Mouse (Mus musculus) heart, adult 2 months (tissue): ENCODE data around the gene Rab6b. TPM values are rescaled to one million over a fixed set of nuclear protein-coding genes. Genes with fewer than 3 reads are reported as not detected.

Source experiments
- DNase-seq, 2 experiments: peaks; one replicate each; pipeline ENCODE4 v3.0.0; 2021
- H3K27ac ChIP-seq: fragments of 200-600 bp; 2 replicates; pipeline ENCODE4 v1.8.1; 2022
- H3K27me3 ChIP-seq: fragments of 200-500 bp; 2 replicates; pipeline ENCODE4 v1.6.1; 2012; ENCODE audit warnings: mild to moderate bottlenecking, low read length, inconsistent platforms, mixed read lengths; ENCODE audit not compliant: control insufficient read depth, insufficient read depth
- H3K36me3 ChIP-seq: fragments of 200-500 bp; 2 replicates; pipeline ENCODE4 v1.6.1; 2012; ENCODE audit warnings: low read length, inconsistent platforms; ENCODE audit not compliant: control insufficient read depth, insufficient read depth
- H3K4me1 ChIP-seq: fragments of 200-500 bp; 2 replicates; pipeline ENCODE4 v1.6.1; 2011; ENCODE audit warnings: low read length; ENCODE audit not compliant: control insufficient read depth, insufficient read depth
- H3K4me3 ChIP-seq: fragments of 200-600 bp; 2 replicates; pipeline ENCODE4 v1.8.1; 2022
- H3K79me2 ChIP-seq: fragments of 200-500 bp; replicated peaks from 2 replicates; pipeline ENCODE4 v1.6.1; 2012; ENCODE audit warnings: mild to moderate bottlenecking, inconsistent platforms, low read length, moderate library complexity, mixed read lengths; ENCODE audit not compliant: control insufficient read depth, insufficient read depth
- H3K9ac ChIP-seq: fragments of 200-500 bp; 2 replicates; pipeline ENCODE4 v1.6.1; 2012; ENCODE audit warnings: low read depth, mild to moderate bottlenecking, control low read depth, inconsistent platforms, low read length, mixed read lengths
- CTCF ChIP-seq: fragments of 200-600 bp; IDR thresholded peaks from 2 replicates; pipeline ENCODE4 v1.8.1; 2022; ENCODE audit warnings: antibody characterized with exemption, mild to moderate bottlenecking, moderate library complexity
- EP300 ChIP-seq: fragments of 200-500 bp; IDR thresholded peaks from 2 replicates; pipeline ENCODE4 v1.6.1; 2011; ENCODE audit warnings: low read depth, low read length, control low read depth; ENCODE audit not compliant: insufficient read depth
- POLR2A ChIP-seq: fragments of 200-500 bp; IDR thresholded peaks from 2 replicates; pipeline ENCODE4 v1.6.1; 2011; ENCODE audit warnings: mild to moderate bottlenecking, low read depth, low read length, control low read depth; ENCODE audit not compliant: insufficient read depth
- WGBS: fragments of 180-500 bp; shearing (Covaris S2); methylation state at CpG from one replicate; pipeline ENCODE4 v1.1.7; 2018; 5-methylcytosine and 5-hydroxymethylcytosine counted together
- intact Hi-C: fragments of 180-260 bp; cut with DNase I; formaldehyde crosslinking; loops from one replicate; pipeline ENCODE4 v1.15.1; 2025
- polyA plus RNA-seq: library from polyadenylated mRNA; depleted of rRNA; stranded (reverse); fragments of >200 nt; gene quantifications from 2 replicates; pipeline ENCODE4 v1.2.3, GENCODE M21; 2012
- total RNA-seq, 2 experiments: library from RNA; stranded (reverse); gene quantifications; 2 replicates each; pipeline ENCODE4 v1.2.3; 2021

Gene Rab6b
- total and polyA plus RNA-seq, 3 experiments, result 0.76 to 1.6 (median 1.4) TPM

DNA sequence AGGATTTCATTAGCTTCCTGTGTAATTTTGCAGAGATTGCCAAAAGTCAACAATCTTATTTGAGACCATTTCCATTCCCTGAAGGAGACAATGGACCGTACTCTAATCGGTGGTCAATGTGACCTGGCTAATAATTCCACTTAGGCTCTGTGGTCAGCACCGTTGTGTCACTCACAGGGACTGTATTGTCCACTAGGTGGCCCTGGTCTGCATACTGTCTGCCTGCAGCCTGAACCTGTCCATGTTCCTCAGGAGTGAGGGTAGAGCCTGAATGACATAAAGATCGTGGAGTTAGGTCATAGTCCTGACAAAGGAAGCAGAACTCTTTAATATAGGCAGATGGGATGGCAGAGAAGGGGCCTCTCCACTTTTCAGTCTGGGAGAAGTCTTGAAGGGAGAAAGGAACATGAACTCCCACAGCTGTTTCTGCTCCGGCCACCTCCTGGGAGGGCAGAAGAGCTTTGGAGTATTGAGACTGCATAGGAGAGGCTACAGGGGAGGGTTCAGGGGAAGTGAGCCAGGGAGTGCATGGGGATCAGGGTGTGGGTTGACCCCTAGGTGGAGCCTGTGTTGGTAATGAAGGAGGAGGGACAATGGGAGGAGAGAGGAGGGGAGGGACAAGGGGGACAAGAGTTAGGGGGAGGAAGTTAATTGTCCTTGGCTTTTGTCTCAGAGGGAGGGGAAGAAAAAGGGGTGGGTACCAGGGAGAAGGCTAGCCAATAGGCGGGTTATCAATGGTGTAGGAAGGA, 63.4 kb downstream of the Rab6b start:
- Histone ChIP-seq H3K4me1 (no peaks in the 10 kb centered on the region), H3K27ac (no peak overlapping the region), H3K9ac (no peak overlapping the region), H3K27me3 (no peaks in the 10 kb centered on the region), H3K79me2 (no peaks in the 10 kb centered on the region), H3K4me3 (no peak overlapping the region), H3K36me3 (no peaks in the 10 kb centered on the region)
- 56% methylated on average over 6 of the region's 6 CpGs for WGBS
- TF ChIP-seq POLR2A (no peak), CTCF (peak; percentile 70)
- intact Hi-C loops, result no loop called here
- DNase-seq, result no peak

DNA sequence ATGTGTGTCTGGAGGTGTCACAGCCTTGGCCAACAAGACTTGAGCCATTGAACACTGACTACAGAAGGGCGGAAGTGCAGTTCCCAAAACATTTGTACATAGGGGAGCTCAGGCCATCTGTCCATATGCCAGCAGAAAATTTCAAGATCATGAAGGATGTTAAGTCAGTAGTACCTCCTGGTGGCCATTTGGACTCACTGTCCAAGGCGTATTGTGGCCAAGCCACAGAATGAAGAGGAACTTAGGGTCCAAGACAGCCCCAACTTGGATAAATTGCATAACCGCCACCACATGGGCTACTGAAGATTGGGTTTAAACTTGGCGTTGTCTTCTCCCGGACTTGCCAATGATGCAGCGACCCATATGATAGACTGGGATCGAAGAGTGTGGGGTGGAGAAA, 64.1 kb downstream of the Rab6b start:
- Histone ChIP-seq H3K4me1 (peaks cover 1% of the 10 kb centered on the region; the same call in 1 of the 2 replicates), H3K27me3 (no peaks in the 10 kb centered on the region), H3K79me2 (no peaks in the 10 kb centered on the region), H3K27ac (no peak overlapping the region), H3K36me3 (no peaks in the 10 kb centered on the region), H3K9ac (no peak overlapping the region), H3K4me3 (no peak overlapping the region)
- WGBS, result 92% methylated on average over 7 of the region's 7 CpGs
- DNase-seq, result no peak
- TF ChIP-seq EP300 (no peak), POLR2A (no peak), CTCF (no peak)
- intact Hi-C loops, result no loop called here

DNA sequence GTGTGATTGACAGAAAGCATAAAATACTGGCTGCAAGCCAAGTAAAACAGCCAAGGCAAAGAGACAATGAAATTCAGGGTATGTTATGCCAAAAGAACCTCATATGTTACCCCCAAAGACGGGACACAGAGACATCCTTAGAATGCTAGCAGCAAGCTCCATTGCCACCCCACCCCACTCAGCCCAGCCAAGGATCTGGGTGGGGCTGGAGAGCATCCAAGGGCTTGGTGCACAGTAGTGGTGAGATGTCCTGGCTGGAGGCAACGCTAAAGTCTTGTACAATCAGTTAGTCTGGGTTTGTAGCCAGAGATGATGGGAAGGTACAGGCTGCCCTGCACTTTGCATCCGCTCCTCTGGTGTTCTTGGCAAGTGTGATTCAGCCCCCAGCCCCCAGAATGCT, 68.7 kb downstream of the Rab6b start:
- 26% methylated on average over 3 of the region's 3 CpGs for WGBS
- TF ChIP-seq CTCF (no peak), POLR2A (no peak)
- Histone ChIP-seq H3K4me1 (peaks cover 1% of the 10 kb centered on the region; the same call in 1 of the 2 replicates), H3K27ac (no peak overlapping the region), H3K9ac (no peak overlapping the region), H3K79me2 (no peaks in the 10 kb centered on the region), H3K27me3 (no peaks in the 10 kb centered on the region), H3K36me3 (no peaks in the 10 kb centered on the region), H3K4me3 (peak overlapping the region; percentile 34)
- intact Hi-C loops, result no loop called here
- peak; percentile 68 to 73 for DNase-seq

DNA sequence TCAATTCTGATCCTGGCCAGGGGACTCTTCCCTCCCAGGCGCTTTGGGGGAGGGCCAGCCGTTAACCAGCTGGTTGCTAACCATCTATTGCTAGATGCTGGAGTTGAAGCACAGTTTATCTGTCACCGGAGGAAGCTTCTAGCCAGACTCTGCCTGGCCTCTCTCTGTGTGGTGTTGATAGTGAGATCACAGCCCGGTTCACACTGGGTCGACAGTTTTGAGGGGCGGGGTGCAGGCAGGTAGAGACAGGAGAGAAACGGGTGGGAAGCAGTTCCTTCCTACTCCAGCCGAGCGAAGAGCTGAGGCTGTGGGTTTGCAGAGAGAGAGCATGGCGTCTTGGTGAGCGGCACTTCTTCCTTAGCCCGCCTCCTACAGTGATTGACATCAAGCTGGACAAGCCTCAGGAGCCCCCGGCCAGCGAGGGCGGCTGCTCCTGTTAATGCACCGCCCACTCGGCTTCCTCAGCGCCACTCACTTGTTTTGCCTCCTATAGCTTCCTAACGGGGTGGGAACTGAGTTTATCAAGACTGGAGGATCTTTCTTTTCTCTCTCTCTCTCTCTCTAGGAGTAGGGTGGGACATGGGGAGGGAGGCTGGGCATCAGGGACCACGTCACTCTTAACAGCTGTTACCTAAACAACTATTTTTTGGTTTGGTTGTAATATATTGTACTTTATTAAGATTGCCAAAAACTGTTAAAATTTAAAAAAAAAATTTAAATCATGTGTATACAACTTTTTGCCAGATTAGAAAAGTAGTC, 69.4 kb downstream of the Rab6b start:
- no peak for TF ChIP-seq CTCF
- peak; percentile 53 for TF ChIP-seq POLR2A
- H3K27ac ChIP-seq, result no peak overlapping the region
- intact Hi-C loops, result no loop called here
- peak overlapping the region; percentile 34 for H3K4me3 ChIP-seq
- H3K36me3 ChIP-seq, result no peaks in the 10 kb centered on the region
- DNase-seq, result peak; percentile 76 to 81
- WGBS, result 3% methylated on average over 20 of the region's 20 CpGs
- H3K9ac ChIP-seq, result peak overlapping the region; percentile 50
- H3K4me1 ChIP-seq, result peaks cover 1% of the 10 kb centered on the region; the same call in 1 of the 2 replicates
- H3K27me3 ChIP-seq, result no peaks in the 10 kb centered on the region
- no peaks in the 10 kb centered on the region for H3K79me2 ChIP-seq

DNA sequence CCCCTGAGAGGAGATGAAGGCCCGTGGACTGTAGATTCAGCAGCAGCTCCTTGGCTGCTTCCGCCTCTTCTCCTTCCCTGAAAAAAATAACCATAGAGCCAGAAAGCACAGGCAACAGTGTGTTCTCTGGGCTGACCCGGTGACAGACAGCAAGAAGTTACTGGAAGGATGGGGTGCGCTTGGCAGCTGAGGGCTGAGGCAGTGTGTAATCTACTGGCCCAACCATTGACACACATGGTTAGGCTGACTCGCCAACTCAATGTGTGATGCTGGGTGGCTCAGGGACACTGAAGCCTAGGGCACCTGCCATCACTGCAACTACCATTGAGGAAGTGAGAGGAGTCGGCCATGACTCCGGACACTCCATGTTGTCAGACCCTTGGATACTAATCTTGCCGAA, 70.3 kb downstream of the Rab6b start:
- no peak for TF ChIP-seq POLR2A
- TF ChIP-seq CTCF, result no peak
- no peak for TF ChIP-seq EP300
- 88% methylated on average over 8 of the region's 8 CpGs for WGBS
- Histone ChIP-seq H3K4me1 (peaks cover 4% of the 10 kb centered on the region), H3K27ac (no peak overlapping the region), H3K36me3 (no peaks in the 10 kb centered on the region), H3K9ac (no peak overlapping the region), H3K27me3 (no peaks in the 10 kb centered on the region), H3K79me2 (no peaks in the 10 kb centered on the region), H3K4me3 (no peak overlapping the region)
- no peak for DNase-seq
- intact Hi-C loops, result no loop called here

DNA sequence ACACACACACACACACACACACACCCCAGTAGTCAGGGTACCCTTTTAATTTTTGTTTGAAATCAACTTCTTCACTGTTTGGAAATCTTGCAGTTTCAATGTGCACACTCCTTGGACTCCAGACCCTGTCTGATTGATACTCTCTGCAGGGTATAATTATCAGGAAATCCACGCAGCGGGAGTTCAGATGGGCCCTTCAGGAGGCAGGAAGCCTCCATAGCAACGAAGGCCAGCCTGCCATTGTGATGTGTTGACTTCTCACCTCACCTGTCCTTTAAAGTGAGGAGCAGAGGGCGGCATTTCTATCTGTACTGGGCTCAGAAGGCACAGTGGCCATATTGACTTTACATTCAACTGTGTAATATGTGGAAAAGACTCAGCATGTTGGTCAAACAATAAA, 73.3 kb downstream of the Rab6b start:
- TF ChIP-seq POLR2A, result no peak
- TF ChIP-seq EP300, result no peak
- no peak for TF ChIP-seq CTCF
- Histone ChIP-seq H3K36me3 (no peaks in the 10 kb centered on the region), H3K27ac (no peak overlapping the region), H3K27me3 (no peaks in the 10 kb centered on the region), H3K79me2 (no peaks in the 10 kb centered on the region), H3K4me1 (peaks cover 4% of the 10 kb centered on the region), H3K9ac (no peak overlapping the region), H3K4me3 (no peak overlapping the region)
- no peak for DNase-seq
- WGBS, result 64% methylated on average over 4 of the region's 4 CpGs
- intact Hi-C loops, result no loop called here
